Mouse (Mus musculus) ovary, postnatal 36 days (tissue): ENCODE data around the gene Mgea5.
A peak's percentile ranks its signal among the peaks of the same experiment; 100 is the strongest.

Experiments used
- DNase-seq: peaks from one replicate; pipeline ENCODE4 v3.0.0; 2022; ENCODE audit warnings: low spot score, mixed read lengths

Mgea5 gene

DNA sequence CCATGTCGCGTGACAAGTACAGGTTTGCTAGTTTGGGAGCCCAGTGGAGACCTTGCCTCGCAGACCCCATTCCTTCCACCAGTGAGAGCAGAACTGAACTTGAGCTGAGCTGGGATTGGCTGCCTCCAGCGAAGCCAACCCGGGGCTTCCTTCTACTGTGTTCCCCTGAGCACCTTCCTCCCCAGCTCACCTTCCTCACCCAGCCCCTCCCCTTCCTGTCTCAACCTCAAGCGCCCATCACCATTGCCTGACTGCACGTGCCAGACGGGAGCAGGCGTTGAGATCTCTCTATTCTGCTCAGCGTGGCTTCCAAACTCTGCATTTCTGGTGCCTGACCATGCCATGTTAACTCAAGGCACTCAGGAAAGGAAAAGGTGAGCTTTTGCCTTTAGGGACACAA is 56.4 kb downstream of the Mgea5 start:
- DNase-seq: no peak

- DNase-seq: no peak
Observed at GRCm38 (mm10) chr19:45725677-45726277, 57.9 kb downstream of the Mgea5 start.

DNA sequence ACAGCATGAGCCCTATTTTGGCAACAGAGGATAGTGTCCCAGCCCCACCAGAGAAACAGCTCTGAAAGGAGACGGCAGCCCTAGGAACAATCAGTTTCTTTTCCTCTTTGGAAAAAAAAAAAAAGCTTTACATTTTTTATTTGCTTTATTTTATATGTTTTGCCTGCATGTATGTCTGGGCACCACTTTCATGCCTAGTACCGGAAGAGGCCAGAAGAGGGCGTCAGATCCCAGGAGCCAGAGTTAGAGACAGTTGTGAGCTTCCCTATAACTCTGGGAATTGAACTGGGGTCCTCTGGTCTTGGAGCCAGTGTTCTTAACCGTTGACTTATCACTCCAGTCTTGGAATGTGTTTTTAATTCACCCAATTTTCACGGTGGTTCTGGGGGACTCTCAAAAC is 61.4 kb downstream of the Mgea5 start:
- DNase-seq: no peak

DNA sequence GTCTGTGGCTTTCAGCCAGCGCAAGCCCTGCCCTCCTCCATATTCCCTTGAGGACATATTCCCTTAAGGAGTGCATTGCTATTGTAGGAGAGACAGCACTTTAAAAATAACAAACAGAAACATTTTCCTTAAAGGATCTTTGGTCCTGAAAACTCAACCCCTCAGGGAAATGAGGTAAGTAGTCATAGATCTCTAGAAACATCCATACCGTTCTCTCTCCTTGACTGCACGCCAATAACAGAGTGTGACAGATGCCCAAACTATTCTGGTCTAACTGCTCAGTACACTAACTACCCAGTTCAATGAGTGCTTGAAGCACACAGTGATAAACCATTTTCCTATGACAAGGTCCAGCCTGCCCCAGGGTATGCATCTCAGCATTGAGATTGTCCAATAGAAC is 65.4 kb downstream of the Mgea5 start:
- DNase-seq: no peak

DNA sequence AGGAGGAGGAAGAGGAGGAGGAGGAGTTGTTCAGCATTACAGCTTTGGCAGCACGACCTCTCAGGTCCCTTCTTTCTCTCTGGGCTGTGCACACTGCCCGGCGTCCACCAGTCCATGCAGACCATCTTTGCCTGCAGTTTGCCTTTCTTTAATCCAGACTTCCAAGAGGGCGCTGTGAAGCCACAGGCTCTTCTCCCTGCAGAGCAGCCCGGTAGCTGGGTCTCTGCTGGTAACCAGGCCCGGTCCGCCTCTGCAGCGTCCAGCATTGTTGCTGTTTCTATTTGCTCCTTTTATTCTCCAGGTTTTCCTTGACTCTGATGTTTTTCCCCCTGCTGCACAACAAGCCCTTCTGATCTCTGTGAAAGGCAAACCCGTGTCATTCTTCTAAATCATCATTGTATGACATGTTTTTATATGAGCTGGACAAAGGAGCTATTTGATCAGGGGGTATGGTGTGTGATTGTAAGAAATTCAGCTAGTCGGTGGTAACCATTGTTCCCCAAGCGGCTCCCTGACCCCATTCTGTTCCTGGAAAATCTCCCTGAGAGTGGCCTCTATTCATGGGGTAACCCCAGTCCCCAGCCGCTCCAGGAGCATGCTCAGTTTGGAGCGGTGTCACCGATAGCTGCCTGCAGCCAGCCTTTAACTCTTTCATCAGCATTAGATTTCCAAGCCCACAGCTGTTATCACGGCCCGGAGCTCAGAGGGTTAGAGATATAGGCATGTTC is 66.0 kb downstream of the Mgea5 start:
- DNase-seq: peak; percentile 48

DNA sequence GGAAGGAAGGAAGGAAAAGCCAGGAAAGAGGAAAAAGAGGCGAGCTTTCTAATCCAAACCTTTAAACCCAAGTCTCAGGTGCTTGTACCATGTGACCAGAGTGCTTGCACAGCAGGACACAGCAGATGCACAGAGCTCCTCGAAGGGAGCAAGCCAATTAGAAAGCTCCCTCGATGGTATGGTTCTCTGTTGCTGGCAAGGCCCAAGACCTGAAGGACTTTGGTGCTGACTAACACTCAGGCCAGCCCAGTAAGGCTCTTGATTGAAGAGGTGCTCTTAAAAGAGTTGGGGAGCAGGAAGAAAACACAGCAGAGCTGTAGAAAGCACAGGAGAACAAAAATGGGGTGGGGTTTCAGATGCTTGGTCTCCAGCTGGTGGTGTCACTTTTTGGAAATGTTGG is 74.9 kb downstream of the Mgea5 start:
- no peak for DNase-seq
